Mouse (Mus musculus) ES-E14 (cell line): ENCODE results near the gene Sphk2. TPM values are rescaled to one million over a fixed set of nuclear protein-coding genes. Genes with fewer than 3 reads are reported as not detected.

ENCODE experiments used
- DNase-seq: peaks from one replicate; pipeline ENCODE4 v3.0.0-alpha.2; 2013; ENCODE audit warnings: low read depth, low spot score
- H3K27ac ChIP-seq: 2 replicates; pipeline ENCODE4 v1.5.1; 2012; ENCODE audit warnings: low read depth, mild to moderate bottlenecking, low read length, moderate library complexity, mixed read lengths; ENCODE audit not compliant: poor library complexity, insufficient read depth, severe bottlenecking
- H3K36me3 ChIP-seq: 2 replicates; pipeline ENCODE4 v1.6.1; 2012; ENCODE audit warnings: mild to moderate bottlenecking, low read length, moderate library complexity, mixed read lengths; ENCODE audit not compliant: control insufficient read depth, poor library complexity, insufficient read depth, severe bottlenecking
- H3K4me1 ChIP-seq, 2 experiments: fragments of 150-350 bp in 1 of 2; sonication (generic) in 1 of 2; 2 replicates each; pipeline ENCODE4 v1.6.1; 2012; ENCODE audit warnings: low read length in 2 of 2, mild to moderate bottlenecking in 1 of 2, mixed read lengths in 1 of 2; ENCODE audit not compliant: control insufficient read depth in 2 of 2, insufficient read depth in 2 of 2, poor library complexity in 1 of 2
- H3K4me3 ChIP-seq, 2 experiments: fragments of 150-350 bp in 1 of 2; sonication (generic) in 1 of 2; 2 replicates each; pipeline ENCODE4 v1.5.1; 2012; ENCODE audit warnings: low read length in 2 of 2, low read depth in 1 of 2, mild to moderate bottlenecking in 1 of 2, mixed read lengths in 1 of 2; ENCODE audit not compliant: insufficient read depth in 1 of 2, poor library complexity in 1 of 2, severe bottlenecking in 1 of 2
- H3K9ac ChIP-seq: 2 replicates; pipeline ENCODE4 v1.6.1; 2012; ENCODE audit warnings: low read depth, mild to moderate bottlenecking, low read length, mixed read lengths; ENCODE audit not compliant: poor library complexity, insufficient read depth, severe bottlenecking
- H3K9me3 ChIP-seq: fragments of 150-350 bp; sonication (generic); 2 replicates; pipeline ENCODE4 v1.6.1; 2012; ENCODE audit warnings: low read depth, mild to moderate bottlenecking, low read length; ENCODE audit not compliant: control insufficient read depth, insufficient read depth
- CHD2 ChIP-seq: IDR thresholded peaks from 2 replicates; pipeline ENCODE4 v1.6.1; 2014; ENCODE audit warnings: mild to moderate bottlenecking, low read depth, low read length, inconsistent platforms
- HCFC1 ChIP-seq: IDR thresholded peaks from 2 replicates; pipeline ENCODE4 v1.6.1; 2012; ENCODE audit warnings: low read length, inconsistent platforms, borderline replicate concordance; ENCODE audit not compliant: insufficient read depth
- MAFK ChIP-seq: IDR thresholded peaks from 2 replicates; pipeline ENCODE4 v1.6.1; 2014; ENCODE audit warnings: mild to moderate bottlenecking, low read depth, low read length, inconsistent platforms; ENCODE audit not compliant: insufficient read depth
- ZC3H11A ChIP-seq: IDR thresholded peaks from 2 replicates; pipeline ENCODE4 v1.6.1; 2012; ENCODE audit warnings: low read depth, mild to moderate bottlenecking, inconsistent platforms, low read length, borderline replicate concordance
- ZNF384 ChIP-seq: IDR thresholded peaks from 2 replicates; pipeline ENCODE4 v1.6.1; 2012; ENCODE audit warnings: low read depth, low read length, inconsistent platforms
- in situ Hi-C, 2 experiments: fragments of 600-800 bp; cut with MboI; formaldehyde crosslinking; loops; one replicate each; pipeline ENCODE4 v1.15.1; 2025; ENCODE audit warnings: low sequenced_read_pairs in 2 of 2, inconsistent platforms in 1 of 2; ENCODE audit not compliant: unreplicated experiment in 2 of 2
- total RNA-seq: library from RNA; depleted of rRNA; stranded (reverse); fragments of 300-350 nt; gene quantifications from 2 replicates; pipeline ENCODE4 v1.2.3, GENCODE M21; 2012

The Sphk2 gene
- total RNA-seq, 1 experiment = 21.5 TPM

DNA sequence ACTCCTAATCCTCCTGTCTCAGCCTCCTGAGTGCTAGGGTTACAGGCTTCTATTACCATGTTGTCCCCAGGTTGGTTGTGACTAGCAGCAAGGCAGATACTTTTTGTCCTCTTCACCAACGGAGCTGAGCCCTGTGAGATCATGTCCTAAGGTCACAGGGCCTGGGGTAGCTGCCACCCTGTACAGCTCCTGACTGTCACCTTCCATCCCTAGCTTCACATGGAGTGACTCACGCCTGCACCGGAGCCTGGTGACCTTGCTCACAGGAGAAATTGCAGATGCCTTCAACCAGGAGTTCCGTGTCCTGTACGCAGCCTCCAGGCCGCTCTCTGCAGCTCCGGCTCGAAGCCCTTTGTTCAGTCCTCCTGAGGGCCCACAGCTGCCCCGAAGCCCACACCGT is 8.6 kb upstream of the Sphk2 start:
- no peak overlapping the region for H3K4me3 ChIP-seq
- no peak overlapping the region for H3K27ac ChIP-seq
- H3K4me1 ChIP-seq = peaks cover 2 to 17% of the 10 kb centered on the region in 2 experiments; a peak in 1 of 4 replicates
- no peaks in the 10 kb centered on the region for H3K9me3 ChIP-seq
- no peak overlapping the region for H3K9ac ChIP-seq
- TF ChIP-seq ZC3H11A (no peak), CHD2 (no peak)
- peaks cover 36% of the 10 kb centered on the region for H3K36me3 ChIP-seq
- DNase-seq = no peak
- in situ Hi-C loops = loop anchor here in 1 of 2 experiments (25.0 kb wide), 1 partner anchor 211 kb away; no protein-coding TSS in a partner anchor

DNA sequence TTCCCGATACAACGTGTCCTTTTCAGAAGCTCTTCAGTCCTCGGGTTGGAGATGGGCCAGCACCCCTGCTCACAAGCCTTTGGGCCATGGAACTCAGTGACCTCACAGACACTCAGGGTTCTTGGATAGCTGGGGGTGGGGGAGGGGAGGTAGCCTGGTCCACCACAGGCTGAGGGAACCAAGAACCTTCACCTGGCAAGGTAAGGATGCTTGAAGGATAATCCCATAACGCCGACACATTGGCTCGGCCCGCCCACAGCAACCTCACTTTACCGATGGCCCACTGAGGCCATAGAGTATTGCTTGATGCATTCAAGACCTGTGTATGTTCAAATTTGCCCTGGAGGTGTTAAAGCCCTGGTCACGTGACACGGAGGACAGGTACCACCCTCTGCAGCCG is 7.9 kb upstream of the Sphk2 start, which contains the start of gene Spaca4:
Gene Spaca4, minus strand, starts transcription at position 101 of the 400 bp plus-strand sequence.
- no peak within 1 kb of the TSS for H3K4me3 ChIP-seq
- H3K9me3 ChIP-seq = no peaks in the 10 kb centered on the region
- no peak within 1 kb of the TSS for H3K9ac ChIP-seq
- H3K27ac ChIP-seq = no peak within 1 kb of the TSS
- in situ Hi-C loops = loop anchor here in 1 of 2 experiments (25.0 kb wide), 1 partner anchor 212 kb away; no protein-coding TSS in a partner anchor
- H3K4me1 ChIP-seq = peaks cover 1 to 16% of the 10 kb centered on the region in 2 experiments; a peak in 1 of 4 replicates
- TF ChIP-seq CHD2 (no peak), HCFC1 (no peak), ZNF384 (no peak), ZC3H11A (no peak), MAFK (no peak)
- DNase-seq = no peak
- H3K36me3 ChIP-seq = peaks cover 43% of the 10 kb centered on the region

DNA sequence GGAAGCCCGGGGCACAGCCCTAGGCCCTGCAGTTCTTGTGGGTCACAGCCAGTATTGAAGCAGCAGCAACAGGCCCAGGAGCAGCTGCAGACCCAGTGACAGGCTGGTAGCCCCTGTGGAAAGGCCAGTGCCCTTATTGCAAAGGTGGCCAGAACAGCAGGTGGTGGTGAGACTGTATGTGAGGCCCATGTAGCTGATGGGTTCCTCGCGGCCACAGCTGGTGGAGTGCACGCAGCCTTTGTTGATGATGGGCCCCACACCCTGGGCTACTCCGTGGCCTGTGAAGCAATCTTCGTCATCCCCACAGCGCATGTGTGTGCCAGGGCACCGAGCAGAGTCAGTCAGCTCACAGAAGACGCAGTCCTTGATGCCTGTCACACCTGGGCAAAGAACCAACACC is 7.3 kb upstream of the Sphk2 start:
- peaks cover 0 to 11% of the 10 kb centered on the region in 2 experiments; a peak in 1 of 4 replicates for H3K4me1 ChIP-seq
- TF ChIP-seq ZC3H11A (no peak), HCFC1 (no peak), CHD2 (no peak), ZNF384 (no peak), MAFK (no peak)
- no peak for DNase-seq
- H3K36me3 ChIP-seq = peaks cover 48% of the 10 kb centered on the region
- H3K4me3 ChIP-seq = no peak overlapping the region
- H3K9me3 ChIP-seq = no peaks in the 10 kb centered on the region
- no peak overlapping the region for H3K9ac ChIP-seq
- in situ Hi-C loops = loop anchor here in 1 of 2 experiments (25.0 kb wide), 1 partner anchor 212 kb away; no protein-coding TSS in a partner anchor
- no peak overlapping the region for H3K27ac ChIP-seq

GRCm38 (mm10) chr7:45723781-45724180 is 6.0 kb upstream of the Sphk2 start:
- no peak overlapping the region for H3K9ac ChIP-seq
- no peak overlapping the region for H3K4me3 ChIP-seq
- peaks cover 60% of the 10 kb centered on the region for H3K36me3 ChIP-seq
- no peak for TF ChIP-seq ZC3H11A
- no peak for TF ChIP-seq CHD2
- in situ Hi-C loops = no loop called here
- no peaks in the 10 kb centered on the region for H3K9me3 ChIP-seq
- no peak for DNase-seq
- H3K27ac ChIP-seq = no peak overlapping the region
- H3K4me1 ChIP-seq = peaks cover 0 to 8% of the 10 kb centered on the region in 2 experiments; a peak in 1 of 4 replicates

- H3K4me3 ChIP-seq = no peak overlapping the region
- H3K27ac ChIP-seq = no peak overlapping the region
- DNase-seq = no peak
- TF ChIP-seq HCFC1 = no peak
- no peak for TF ChIP-seq MAFK
- no peak for TF ChIP-seq ZC3H11A
- TF ChIP-seq CHD2 = no peak
- no peak for TF ChIP-seq ZNF384
- H3K4me1 ChIP-seq = peaks cover 0 to 8% of the 10 kb centered on the region in 2 experiments; a peak in 1 of 4 replicates
- H3K9ac ChIP-seq = no peak overlapping the region
- H3K36me3 ChIP-seq = peaks cover 63% of the 10 kb centered on the region
- in situ Hi-C loops = no loop called here
- H3K9me3 ChIP-seq = no peaks in the 10 kb centered on the region
Observed at GRCm38 (mm10) chr7:45723301-45723700, 5.5 kb upstream of the Sphk2 start.
